In the genomic region with DNA sequence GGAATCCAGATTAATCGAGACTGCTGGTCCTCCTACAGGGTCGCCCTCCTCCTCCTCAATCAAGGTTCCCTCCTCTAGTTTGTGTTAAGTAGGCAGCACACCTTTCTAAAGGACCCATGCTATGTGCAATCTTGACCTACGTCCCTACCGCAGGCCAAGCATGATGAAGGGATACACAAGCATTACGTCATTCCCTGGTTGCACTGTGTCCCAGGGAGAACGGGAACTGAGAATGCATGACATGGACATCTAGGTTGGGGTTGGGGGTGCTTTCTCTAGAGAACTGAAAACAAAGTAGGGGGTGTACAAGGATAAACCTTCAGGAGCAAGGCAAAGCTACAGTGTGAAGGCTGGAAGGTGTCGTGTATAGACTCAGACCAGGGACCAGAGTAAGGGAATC, we compare ENCODE assay signal across 19 mouse cellular contexts. TPM values are rescaled to one million over a fixed set of nuclear protein-coding genes. Genes with fewer than 3 reads are reported as not detected.
DNase-seq lines count a peak whose midpoint lies in the region; ATAC-seq and TF ChIP-seq lines count a peak whose summit lies in the region.
"Had no signal": no experiment of that assay in that cellular context is flagged by ENCODE, and none has a peak within 500 bp of the region (broad histone marks: within the 10 kb centered on the region; RNA-seq: fewer than 3 reads in every experiment).

No protein-coding gene starts in this region.

- H3K4me2 ChIP-seq in lung, postnatal 0 days (replicated peaks; ENCODE audit: low read depth, low read length) = no peak overlapping the region
- no peak overlapping the region for H3K4me2 ChIP-seq in forebrain, embryonic 13.5 days
- H3K4me2 ChIP-seq: embryonic facial prominence, embryonic 15.5 days; forebrain, embryonic 15.5 days; heart, embryonic 13.5 days had no signal

- 0 out of 2 replicates have a peak, but pooled peaks cover 3% of the 10 kb centered on the region for H3K36me3 ChIP-seq in lung, postnatal 0 days (ENCODE audit: insufficient read depth, low read length)
- H3K36me3 ChIP-seq in forebrain, embryonic 13.5 days (ENCODE audit: poor library complexity, severe bottlenecking) = peaks cover 54% of the 10 kb centered on the region

- no peak overlapping the region for H3K27ac ChIP-seq in lung, postnatal 0 days (ENCODE audit: low read length)
- H3K27ac ChIP-seq in forebrain, embryonic 13.5 days = no peak overlapping the region
- H3K27ac ChIP-seq: embryonic facial prominence, embryonic 15.5 days; forebrain, embryonic 10.5 days; forebrain, embryonic 15.5 days; heart, embryonic 13.5 days; hindbrain, postnatal 0 days had no signal

- no peak for TF ChIP-seq EP300 in lung, postnatal 0 days (IDR thresholded peaks at IDR 0.05)

- no peak overlapping the region for H3K9ac ChIP-seq in lung, postnatal 0 days (replicated peaks; ENCODE audit: low read depth)
- H3K9ac ChIP-seq in forebrain, embryonic 13.5 days = no peak overlapping the region
- H3K9ac ChIP-seq: embryonic facial prominence, embryonic 15.5 days; forebrain, embryonic 15.5 days; heart, embryonic 13.5 days had no signal

- peak; percentile 29 for DNase-seq in lung, postnatal 0 days (ENCODE audit: low spot score)
- no peak for DNase-seq in lung, postnatal 10 days
- DNase-seq in gastrocnemius, postnatal 14 days = no peak
- no peak for DNase-seq in right cerebral cortex, postnatal 14 days
- DNase-seq: adrenal gland, postnatal 14 days; cerebellum, adult 2 months; cerebellum, postnatal 10 days; embryo, embryonic 11 days; heart, postnatal 36 days had no signal

- ATAC-seq in lung, postnatal 0 days = no peak
- ATAC-seq in granulocyte monocyte progenitor cell, adult 5-6 weeks (replicated peaks; ENCODE audit: poor library complexity, severe bottlenecking) = peak; percentile 61
- ATAC-seq in megakaryocyte progenitor cell, adult 5-6 weeks (replicated peaks; ENCODE audit: poor library complexity) = peak; percentile 34; the same call in 1 of the 2 replicates
- ATAC-seq in forebrain, embryonic 13.5 days = no peak
- ATAC-seq: forebrain, embryonic 15.5 days; hindbrain, postnatal 0 days had no signal

- no peak for TF ChIP-seq CTCF in lung, postnatal 0 days (IDR thresholded peaks at IDR 0.05)

- H3K4me3 ChIP-seq in lung, postnatal 0 days (ENCODE audit: low read depth, low read length) = no peak overlapping the region
- no peak overlapping the region for H3K4me3 ChIP-seq in forebrain, embryonic 13.5 days
- H3K4me3 ChIP-seq: embryonic facial prominence, embryonic 15.5 days; erythroblast, embryonic 14.5 days; forebrain, embryonic 10.5 days; forebrain, embryonic 15.5 days; heart, embryonic 13.5 days had no signal

- intact Hi-C loops in gastrocnemius, postnatal 14 days (cut with DNase I; ENCODE audit: low total_unique reads) = no loop called here

- no peaks in the 10 kb centered on the region for H3K4me1 ChIP-seq in lung, postnatal 0 days (ENCODE audit: insufficient read depth, low read depth, low read length)
- no peaks in the 10 kb centered on the region for H3K4me1 ChIP-seq in forebrain, embryonic 13.5 days
- H3K4me1 ChIP-seq: embryonic facial prominence, embryonic 15.5 days; forebrain, embryonic 15.5 days; heart, embryonic 13.5 days had no signal

- H3K9me3 ChIP-seq in lung, postnatal 0 days (ENCODE audit: low read length) = no peaks in the 10 kb centered on the region
- no peaks in the 10 kb centered on the region for H3K9me3 ChIP-seq in forebrain, embryonic 13.5 days (replicated peaks)
- H3K9me3 ChIP-seq: embryonic facial prominence, embryonic 15.5 days; forebrain, embryonic 10.5 days; forebrain, embryonic 15.5 days; heart, embryonic 13.5 days had no signal

- 84% methylated on average over 7 of the region's 7 CpGs for WGBS in lung, postnatal 0 days
- WGBS in forebrain, embryonic 13.5 days = 92% methylated on average over 7 of the region's 7 CpGs

- no peaks in the 10 kb centered on the region for H3K27me3 ChIP-seq in lung, postnatal 0 days (replicated peaks; ENCODE audit: insufficient read depth, low read length)
- no peaks in the 10 kb centered on the region for H3K27me3 ChIP-seq in forebrain, embryonic 13.5 days
- H3K27me3 ChIP-seq: embryonic facial prominence, embryonic 15.5 days; forebrain, embryonic 15.5 days; heart, embryonic 13.5 days had no signal

RNA-seq across cellular contexts. Expression of gene Arrb2, which starts 9.4 kb away (rescaled TPM):
- polyA plus RNA-seq in lung, postnatal 0 days (2015; fragmentation: Nextera tagmentation; extraction: Ambion mirVana) = 12.7 and 13.7 TPM in 2 replicates
- total RNA-seq in granulocyte monocyte progenitor cell, adult 5-6 weeks (2014; fragmentation: Nextera tagmentation) = 63.2 and 69.8 TPM in 2 replicates
- 41.1 and 74.9 TPM in 2 replicates for total RNA-seq in granulocyte monocyte progenitor cell, adult 5-6 weeks (2017)
- total RNA-seq in megakaryocyte progenitor cell, adult 5-6 weeks (2015) = 43.9 and 47.7 TPM in 2 replicates
- total RNA-seq in megakaryocyte progenitor cell, adult 5-6 weeks (2017) = 31.4 and 48.0 TPM in 2 replicates
- polyA plus RNA-seq in forebrain, embryonic 13.5 days (2015; fragmentation: Nextera tagmentation; extraction: Ambion mirVana) = 33.0 and 33.2 TPM in 2 replicates
- total RNA-seq in gastrocnemius, postnatal 14 days (2021) = 1 to 10 TPM; 8.3 to 9.7 TPM

RNA-seq across cellular contexts. Expression of gene Med11, which starts 9.8 kb away (rescaled TPM):
- polyA plus RNA-seq in lung, postnatal 0 days (2015; fragmentation: Nextera tagmentation; extraction: Ambion mirVana) = 37.3 and 37.9 TPM in 2 replicates
- 19.7 and 28.5 TPM in 2 replicates for total RNA-seq in granulocyte monocyte progenitor cell, adult 5-6 weeks (2014; fragmentation: Nextera tagmentation)
- total RNA-seq in granulocyte monocyte progenitor cell, adult 5-6 weeks (2017) = 31.5 and 35.8 TPM in 2 replicates
- 36.7 and 37.1 TPM in 2 replicates for total RNA-seq in megakaryocyte progenitor cell, adult 5-6 weeks (2015)
- 37.0 and 40.2 TPM in 2 replicates for total RNA-seq in megakaryocyte progenitor cell, adult 5-6 weeks (2017)
- polyA plus RNA-seq in forebrain, embryonic 13.5 days (2015; fragmentation: Nextera tagmentation; extraction: Ambion mirVana) = 36.6 and 40.8 TPM in 2 replicates
- 1 to 10 TPM; 6.2 to 6.5 TPM for total RNA-seq in gastrocnemius, postnatal 14 days (2021)

RNA-seq across cellular contexts. Expression of gene Zmynd15, which starts 17.4 kb away (rescaled TPM):
- polyA plus RNA-seq in lung, postnatal 0 days (2015; fragmentation: Nextera tagmentation; extraction: Ambion mirVana) = 1.0 and 1.4 TPM in 2 replicates
- total RNA-seq in granulocyte monocyte progenitor cell, adult 5-6 weeks (2014; fragmentation: Nextera tagmentation) = not detected in 2 replicates
- not detected in 2 replicates for total RNA-seq in granulocyte monocyte progenitor cell, adult 5-6 weeks (2017)
- total RNA-seq in megakaryocyte progenitor cell, adult 5-6 weeks (2015) = not detected in 2 replicates
- total RNA-seq in megakaryocyte progenitor cell, adult 5-6 weeks (2017) = 0.25 TPM in 1 of 2 replicates, not detected in the other
- 0.37 and 0.58 TPM in 2 replicates for polyA plus RNA-seq in forebrain, embryonic 13.5 days (2015; fragmentation: Nextera tagmentation; extraction: Ambion mirVana)
- total RNA-seq in gastrocnemius, postnatal 14 days (2021) = under 1 TPM; 0.31 to 0.84 TPM
- total RNA-seq: common myeloid progenitor, adult 5-6 weeks had no signal
- polyA plus RNA-seq: erythroblast, embryonic 14.5 days had no signal

RNA-seq across cellular contexts. Expression of gene Cxcl16, which starts 17.9 kb away (rescaled TPM):
- polyA plus RNA-seq in lung, postnatal 0 days (2015; fragmentation: Nextera tagmentation; extraction: Ambion mirVana) = 45.1 and 52.3 TPM in 2 replicates
- not detected in 2 replicates for total RNA-seq in granulocyte monocyte progenitor cell, adult 5-6 weeks (2014; fragmentation: Nextera tagmentation)
- total RNA-seq in granulocyte monocyte progenitor cell, adult 5-6 weeks (2017) = 0.22 TPM in 1 of 2 replicates, not detected in the other
- total RNA-seq in megakaryocyte progenitor cell, adult 5-6 weeks (2015) = 0.29 and 0.67 TPM in 2 replicates
- total RNA-seq in megakaryocyte progenitor cell, adult 5-6 weeks (2017) = 0.24 TPM in 1 of 2 replicates, not detected in the other
- 0.71 and 0.83 TPM in 2 replicates for polyA plus RNA-seq in forebrain, embryonic 13.5 days (2015; fragmentation: Nextera tagmentation; extraction: Ambion mirVana)
- 1 to 10 TPM; 2.6 to 3.1 TPM for total RNA-seq in gastrocnemius, postnatal 14 days (2021)
- total RNA-seq: common myeloid progenitor, adult 5-6 weeks had no signal
- polyA plus RNA-seq: erythroblast, embryonic 14.5 days had no signal

RNA-seq across cellular contexts. Expression of gene Pelp1, which starts 32.1 kb away (rescaled TPM):
- polyA plus RNA-seq in lung, postnatal 0 days (2015; fragmentation: Nextera tagmentation; extraction: Ambion mirVana) = 9.1 and 9.6 TPM in 2 replicates
- 31.6 and 33.0 TPM in 2 replicates for total RNA-seq in granulocyte monocyte progenitor cell, adult 5-6 weeks (2014; fragmentation: Nextera tagmentation)
- total RNA-seq in granulocyte monocyte progenitor cell, adult 5-6 weeks (2017) = 9.9 and 12.7 TPM in 2 replicates
- 27.1 and 28.4 TPM in 2 replicates for total RNA-seq in megakaryocyte progenitor cell, adult 5-6 weeks (2015)
- total RNA-seq in megakaryocyte progenitor cell, adult 5-6 weeks (2017) = 9.5 and 16.8 TPM in 2 replicates
- polyA plus RNA-seq in forebrain, embryonic 13.5 days (2015; fragmentation: Nextera tagmentation; extraction: Ambion mirVana) = 32.0 and 36.3 TPM in 2 replicates
- total RNA-seq in gastrocnemius, postnatal 14 days (2021) = 10 to 100 TPM; 14.9 to 18.6 TPM

Comparison
In these comparisons a context has a peak if more than half of its experiments do, and no peak if none do; other contexts are left out.
1. ATAC-seq: peak in granulocyte monocyte progenitor cell, adult 5-6 weeks (single experiment) and megakaryocyte progenitor cell, adult 5-6 weeks (single experiment); none in lung, postnatal 0 days (single experiment) and forebrain, embryonic 13.5 days (single experiment).